Mouse (Mus musculus) NIH3T3 (cell line): ENCODE measurements around the gene Gm5141.
A peak's percentile ranks its signal among the peaks of the same experiment; 100 is the strongest.
"Not testable (repeated sequence)": the region's sequence is repeated elsewhere in the genome, so short reads cannot be mapped to it uniquely, and the experiment has no call there.

ENCODE experiments used
- DNase-seq: peaks from one replicate; pipeline ENCODE4 v3.0.0-alpha.2; 2012; ENCODE audit warnings: low read depth

Gene Gm5141

DNA sequence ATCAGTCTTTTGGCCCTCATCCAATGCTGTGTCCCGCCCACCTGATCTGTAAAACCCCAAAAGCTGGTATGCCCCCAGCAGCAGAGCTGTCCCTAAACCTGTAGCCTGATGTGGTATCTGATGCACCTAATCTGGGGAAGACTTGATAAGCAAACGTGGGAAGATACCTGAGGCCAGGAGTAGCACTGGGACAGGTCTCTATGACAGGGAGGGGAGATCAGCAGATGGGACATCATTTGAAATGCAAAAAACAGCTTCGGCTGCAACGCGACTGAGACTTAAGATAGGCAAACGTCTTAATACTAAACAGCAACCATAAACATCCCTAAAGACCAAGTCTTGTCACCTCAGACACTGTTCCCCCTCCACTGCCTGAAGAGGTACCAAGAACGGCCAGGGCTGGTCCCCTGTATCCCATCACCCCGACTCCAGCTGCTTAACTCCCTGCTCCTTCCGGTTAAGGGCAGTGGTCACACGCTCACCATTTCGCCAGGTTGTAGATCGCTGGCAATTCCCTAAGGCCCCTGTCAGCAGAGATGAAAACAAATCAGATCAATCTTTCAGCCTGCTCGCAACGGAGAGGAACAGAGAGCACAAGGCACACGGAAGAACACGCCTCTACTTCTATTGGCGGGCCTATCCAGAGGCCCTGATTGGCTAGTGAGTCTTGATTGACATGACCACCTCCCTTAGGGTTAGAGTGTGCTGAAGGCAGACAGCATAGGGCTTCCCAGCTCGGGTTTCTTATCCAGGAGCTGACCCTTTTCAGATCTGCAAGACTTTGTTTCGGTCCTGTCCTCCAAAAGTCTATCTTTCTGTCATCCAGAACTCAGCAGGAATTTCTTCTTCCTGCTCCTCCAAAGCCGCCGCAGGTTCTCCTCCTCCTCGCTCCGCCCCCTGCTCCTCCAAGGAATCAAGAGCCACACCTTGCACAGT lies at the start of gene Gm5141:
Gene Gm5141, minus strand, starts transcription at position 610 of the 936 bp plus-strand sequence.
- DNase-seq = peak; percentile 49

GRCm38 (mm10) chr13:62833341-62833740 lies 47.7 kb upstream of the Gm5141 start:
- no peak for DNase-seq

DNA sequence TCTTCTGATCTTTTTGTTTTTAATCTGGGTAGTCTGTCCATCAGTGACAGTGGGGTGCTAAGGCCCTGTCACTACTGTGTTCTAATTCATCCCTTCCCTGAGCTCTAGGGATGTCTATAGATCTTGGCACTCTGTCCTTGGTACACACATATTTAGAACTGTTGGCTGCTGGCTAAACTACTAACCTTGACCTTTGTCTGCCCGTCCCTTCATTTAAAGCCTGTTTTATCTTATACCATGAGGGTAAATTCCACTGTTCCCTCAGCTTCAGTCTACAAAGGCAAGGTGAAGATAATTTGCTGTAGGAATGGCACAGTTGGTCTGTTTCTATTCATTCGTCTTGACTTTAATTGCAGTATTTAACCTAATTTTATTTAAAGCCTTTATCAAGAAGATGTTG lies 46.6 kb upstream of the Gm5141 start:
- DNase-seq = no peak

- not testable (repeated sequence) for DNase-seq
These were observed 30.1 kb upstream of the Gm5141 start for GRCm38 (mm10) chr13:62815705-62816104.

GRCm38 (mm10) chr13:62812713-62813112 lies 27.1 kb upstream of the Gm5141 start:
- no peak for DNase-seq

DNA sequence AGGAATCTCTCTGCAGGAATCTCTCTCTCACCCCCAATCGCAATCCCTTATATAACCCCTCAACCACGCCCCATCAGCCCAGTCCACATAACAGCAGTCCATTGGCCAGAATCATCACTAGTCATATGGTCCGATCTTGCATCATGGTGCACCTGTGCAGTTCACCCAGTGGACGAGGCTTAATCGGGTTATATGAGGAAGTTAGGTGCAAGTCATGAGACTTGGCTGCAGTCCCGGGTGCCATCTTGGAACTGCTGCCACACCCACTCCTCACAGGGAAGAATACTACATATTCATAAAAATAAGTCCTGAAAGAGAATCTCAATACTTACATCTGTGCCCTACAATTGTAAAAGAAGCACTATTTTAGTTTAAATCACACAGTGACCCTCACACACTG lies 22.4 kb upstream of the Gm5141 start:
- DNase-seq = peak; percentile 4

GRCm38 (mm10) chr13:62786135-62786493 lies 506 bp upstream of the Gm5141 start:
- not testable (repeated sequence) for DNase-seq

- peak; percentile 56 for DNase-seq
These were observed 21.8 kb downstream of the Gm5141 start for GRCm38 (mm10) chr13:62763806-62764205.

DNA sequence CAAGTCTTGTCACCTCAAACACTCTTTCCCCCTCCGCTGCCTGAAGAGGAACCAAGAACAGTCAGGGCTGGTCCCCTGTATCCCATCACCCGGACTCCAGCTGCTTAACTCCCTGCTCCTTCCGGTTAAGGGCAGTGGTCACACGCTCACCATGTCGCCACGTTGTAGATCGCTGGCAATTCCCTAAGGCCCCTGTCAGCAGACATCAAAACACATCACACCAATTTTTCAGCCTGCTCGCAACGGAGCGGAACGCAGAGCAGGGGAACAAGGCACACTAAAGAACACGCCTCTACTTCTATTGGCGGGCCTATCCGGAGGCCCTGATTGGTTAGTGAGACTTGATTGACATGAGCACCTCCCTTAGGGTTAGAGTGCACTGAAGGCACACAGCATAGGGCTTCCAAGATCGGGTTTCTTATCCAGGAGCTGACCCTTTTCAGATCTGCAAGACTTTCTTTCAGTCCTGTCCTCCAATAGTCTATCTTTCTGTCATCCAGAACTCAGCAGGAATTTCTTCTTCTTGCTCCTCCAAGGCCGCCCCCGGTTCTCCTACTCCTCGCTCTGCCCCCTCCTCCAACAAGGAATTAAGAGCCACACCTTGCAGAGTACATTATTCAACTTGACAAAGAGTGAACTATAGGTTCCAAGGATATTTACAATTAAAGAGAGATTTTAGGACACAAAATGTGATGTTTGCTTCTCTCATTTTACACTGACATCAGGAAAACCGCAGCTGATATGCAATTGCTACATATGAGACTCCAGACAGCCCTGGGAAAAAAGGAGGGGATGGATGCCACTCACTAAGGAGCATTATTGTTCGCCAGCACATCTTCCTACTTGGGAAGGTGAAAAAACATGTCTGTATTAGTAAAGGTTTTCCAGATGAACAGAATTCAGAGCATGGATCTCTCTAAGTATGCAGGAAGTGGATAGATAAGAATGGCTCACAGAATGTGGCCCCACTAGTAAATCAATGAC lies 24.9 kb downstream of the Gm5141 start, which contains the start of gene Platr25:
Gene Platr25, minus strand, starts transcription at position 278 of the 984 bp plus-strand sequence.
- peak; percentile 66 for DNase-seq

DNA sequence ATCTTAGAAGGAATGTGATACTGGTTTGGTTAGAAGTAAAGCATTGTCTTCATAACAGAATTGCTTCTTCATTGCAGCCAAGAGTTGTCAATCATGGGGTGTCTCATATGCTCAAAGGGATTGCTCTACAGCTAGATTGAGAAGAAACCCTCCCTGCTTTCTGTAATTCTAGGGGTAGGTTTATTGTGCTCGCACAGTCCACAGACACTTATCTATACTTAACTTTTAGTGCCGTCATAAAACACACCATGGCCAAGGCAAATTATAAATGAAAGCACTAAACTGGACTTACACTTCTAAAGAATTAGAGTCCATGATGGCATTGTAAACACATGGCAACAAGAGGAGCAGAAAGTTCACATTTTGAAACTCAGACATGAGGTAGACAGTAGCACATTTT lies 52.3 kb downstream of the Gm5141 start:
- DNase-seq = no peak
